Mouse (Mus musculus) heart, adult 18-20 months (tissue): Measurements from ENCODE around the gene Atp11b. TPM values are rescaled to one million over a fixed set of nuclear protein-coding genes. Genes with fewer than 3 reads are reported as not detected.
A peak's percentile ranks its signal among the peaks of the same experiment; 100 is the strongest.

Experiments
- DNase-seq, 2 experiments: peaks; one replicate each; pipeline ENCODE4 v3.0.0; 2021 to 2022; ENCODE audit warnings: mixed read lengths in 1 of 2
- total RNA-seq, 2 experiments: library from RNA; stranded (reverse); gene quantifications; 2 replicates each; pipeline ENCODE4 v1.2.3; 2021

Atp11b gene
- total RNA-seq, 2 experiments from 2014 or later = 19.9 to 29.3 TPM

GRCm38 (mm10) chr3:35764637-35765617 is 11.0 kb downstream of the Atp11b start:
- DNase-seq = no peak

GRCm38 (mm10) chr3:35779748-35780147 is 25.8 kb downstream of the Atp11b start:
- no peak for DNase-seq

- no peak for DNase-seq
Observed at GRCm38 (mm10) chr3:35802040-35802439, 48.1 kb downstream of the Atp11b start.

GRCm38 (mm10) chr3:35819887-35820286 is 66.0 kb downstream of the Atp11b start:
- no peak for DNase-seq

- DNase-seq = no peak
Observed at GRCm38 (mm10) chr3:35822036-35822435, 68.1 kb downstream of the Atp11b start.

- peak; percentile 31 to 32 for DNase-seq
Observed at GRCm38 (mm10) chr3:35849326-35849725, 95.4 kb downstream of the Atp11b start.

- no peak for DNase-seq
Observed at GRCm38 (mm10) chr3:35883267-35883666, 129.4 kb downstream of the Atp11b start.

GRCm38 (mm10) chr3:35889531-35889930 is 135.6 kb downstream of the Atp11b start:
- no peak for DNase-seq

GRCm38 (mm10) chr3:35891123-35891522 is 137.2 kb downstream of the Atp11b start:
- no peak for DNase-seq

- no peak for DNase-seq
Observed at GRCm38 (mm10) chr3:35893156-35893555, 139.2 kb downstream of the Atp11b start.

GRCm38 (mm10) chr3:35897900-35898299 is 144.0 kb downstream of the Atp11b start:
- DNase-seq = no peak

GRCm38 (mm10) chr3:35899109-35899508 is 145.2 kb downstream of the Atp11b start:
- no peak for DNase-seq

GRCm38 (mm10) chr3:35900555-35901204 is 146.8 kb downstream of the Atp11b start:
- DNase-seq = no peak

Other genes with a start within 250 kb of the Atp11b start
- gene Dcun1d1, start 183.3 kb downstream of the Atp11b start, total RNA-seq = 10 to 100 TPM; 57.4 to 61.0 TPM
- 100 to 1,000 TPM in 1 of 2 experiments, 10 to 100 TPM in 1; 91.4 to 102 TPM for gene Mccc1, start 246.6 kb downstream of the Atp11b start, total RNA-seq